Mouse (Mus musculus): ENCODE measurements around the gene Ins2. TPM values are rescaled to one million over a fixed set of nuclear protein-coding genes. Genes with fewer than 3 reads are reported as not detected.

Ins2 gene
- polyA plus RNA-seq, 1 experiment from 2014 or later: not detected

- Histone ChIP-seq H3K4me2 (replicated peaks) (no peak overlapping the region), H3K4me3 (no peak overlapping the region), H3K9me3 (peaks cover 6% of the 10 kb centered on the region), H3K9ac (no peak overlapping the region), H3K36me3 (no peaks in the 10 kb centered on the region), H3K4me1 (no peaks in the 10 kb centered on the region), H3K27me3 (no peaks in the 10 kb centered on the region), H3K27ac (no peak overlapping the region)
- no peak for ATAC-seq (ENCODE audit: insufficient number of reproducible peaks, insufficient read depth, low FRiP score, low TSS enrichment)
- 10% methylated on average over 3 of the region's 3 CpGs for WGBS
Measured at GRCm38 (mm10) chr7:142675644-142676043, 67.5 kb downstream of the Ins2 start.

GRCm38 (mm10) chr7:142675141-142675540 lies 68.0 kb downstream of the Ins2 start:
- Histone ChIP-seq H3K27me3 (no peaks in the 10 kb centered on the region), H3K4me2 (replicated peaks) (no peak overlapping the region), H3K4me3 (no peak overlapping the region), H3K9ac (no peak overlapping the region), H3K4me1 (no peaks in the 10 kb centered on the region), H3K9me3 (peaks cover 10% of the 10 kb centered on the region), H3K36me3 (no peaks in the 10 kb centered on the region), H3K27ac (no peak overlapping the region)
- no peak for ATAC-seq (ENCODE audit: insufficient number of reproducible peaks, insufficient read depth, low FRiP score, low TSS enrichment)
- 65% methylated on average over 6 of the region's 6 CpGs for WGBS

- WGBS: 7% methylated on average over 4 of the region's 4 CpGs
- H3K27ac ChIP-seq: no peak overlapping the region
- peaks cover 4% of the 10 kb centered on the region for H3K27me3 ChIP-seq
- ATAC-seq (ENCODE audit: insufficient number of reproducible peaks, insufficient read depth, low FRiP score, low TSS enrichment): no peak
- H3K9me3 ChIP-seq: peaks cover 28% of the 10 kb centered on the region
- H3K9ac ChIP-seq: no peak overlapping the region
- no peak overlapping the region for H3K4me2 ChIP-seq (replicated peaks)
- no peak overlapping the region for H3K4me3 ChIP-seq
- H3K36me3 ChIP-seq: peaks cover 21% of the 10 kb centered on the region
- no peaks in the 10 kb centered on the region for H3K4me1 ChIP-seq
Measured at GRCm38 (mm10) chr7:142672120-142672519, 71.1 kb downstream of the Ins2 start.

- Histone ChIP-seq H3K4me2 (replicated peaks) (no peak overlapping the region), H3K9ac (no peak overlapping the region), H3K4me3 (no peak overlapping the region), H3K36me3 (peaks cover 29% of the 10 kb centered on the region), H3K27ac (no peak overlapping the region), H3K9me3 (peaks cover 28% of the 10 kb centered on the region), H3K4me1 (no peaks in the 10 kb centered on the region), H3K27me3 (peaks cover 15% of the 10 kb centered on the region)
- 96% methylated on average over 1 of the region's 1 CpGs for WGBS
- no peak for ATAC-seq (ENCODE audit: insufficient number of reproducible peaks, insufficient read depth, low FRiP score, low TSS enrichment)
Measured at GRCm38 (mm10) chr7:142671067-142671466, 72.1 kb downstream of the Ins2 start.

- no peak for ATAC-seq (ENCODE audit: insufficient number of reproducible peaks, insufficient read depth, low FRiP score, low TSS enrichment)
- no peaks in the 10 kb centered on the region for H3K4me1 ChIP-seq
- no peak within 1 kb of the TSS for H3K9ac ChIP-seq
- H3K36me3 ChIP-seq: peaks cover 29% of the 10 kb centered on the region
- no peak within 1 kb of the TSS for H3K4me3 ChIP-seq
- H3K27ac ChIP-seq: no peak within 1 kb of the TSS
- peaks cover 26% of the 10 kb centered on the region for H3K27me3 ChIP-seq
- WGBS: 84% methylated on average over 23 of the region's 23 CpGs
- H3K9me3 ChIP-seq: peaks cover 28% of the 10 kb centered on the region
- no peak within 1 kb of the TSS for H3K4me2 ChIP-seq (replicated peaks)
Measured at GRCm38 (mm10) chr7:142669751-142670625, 73.2 kb downstream of the Ins2 start, which contains the start of gene Gm49394. Gene Gm49394 (minus strand): TSS chr7:142669942.

GRCm38 (mm10) chr7:142668328-142668727 lies 74.9 kb downstream of the Ins2 start:
- no peak overlapping the region for H3K9ac ChIP-seq
- H3K4me2 ChIP-seq (replicated peaks): no peak overlapping the region
- H3K27me3 ChIP-seq: peaks cover 42% of the 10 kb centered on the region
- no peak overlapping the region for H3K27ac ChIP-seq
- no peak overlapping the region for H3K4me3 ChIP-seq
- ATAC-seq (ENCODE audit: insufficient number of reproducible peaks, insufficient read depth, low FRiP score, low TSS enrichment): no peak
- H3K9me3 ChIP-seq: peaks cover 28% of the 10 kb centered on the region
- H3K4me1 ChIP-seq: peaks cover 9% of the 10 kb centered on the region; the same call in 1 of the 2 replicates
- H3K36me3 ChIP-seq: peaks cover 29% of the 10 kb centered on the region
- WGBS: 100% methylated on average over 1 of the region's 1 CpGs

GRCm38 (mm10) chr7:142667521-142667920 lies 75.7 kb downstream of the Ins2 start:
- H3K36me3 ChIP-seq: peaks cover 29% of the 10 kb centered on the region
- no peak overlapping the region for H3K9ac ChIP-seq
- no peak overlapping the region for H3K4me3 ChIP-seq
- peaks cover 28% of the 10 kb centered on the region for H3K9me3 ChIP-seq
- H3K4me2 ChIP-seq (replicated peaks): no peak overlapping the region
- peaks cover 9% of the 10 kb centered on the region; the same call in 1 of the 2 replicates for H3K4me1 ChIP-seq
- peaks cover 43% of the 10 kb centered on the region for H3K27me3 ChIP-seq
- WGBS: 94% methylated on average over 18 of the region's 18 CpGs
- ATAC-seq (ENCODE audit: insufficient number of reproducible peaks, insufficient read depth, low FRiP score, low TSS enrichment): no peak
- H3K27ac ChIP-seq: 0 out of 2 replicates have a peak overlapping the region, but pooled peaks have one; percentile 23

DNA sequence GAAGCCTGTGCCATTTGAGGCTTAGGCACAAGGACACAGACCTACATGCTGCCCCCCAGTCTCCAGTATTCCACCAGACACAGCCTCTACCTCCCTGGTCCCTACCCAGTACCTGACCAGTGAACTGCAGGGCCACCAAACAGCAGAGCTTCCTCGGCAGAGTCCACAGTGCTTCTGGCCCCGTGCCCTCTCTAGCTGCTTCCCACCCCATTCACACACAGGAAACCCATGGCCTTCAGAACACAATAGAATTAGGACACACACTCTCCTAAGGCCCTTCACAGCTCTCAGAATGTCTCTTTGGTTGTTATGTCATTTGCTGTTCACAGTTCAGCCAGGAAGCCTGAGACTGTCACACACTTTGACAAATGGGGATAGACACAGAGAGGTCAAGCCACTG lies 76.5 kb downstream of the Ins2 start, which contains the start of gene Igf2:
TSS of gene Igf2 (minus strand) at position 158 of the 400 bp plus-strand sequence.
- peaks cover 47% of the 10 kb centered on the region for H3K27me3 ChIP-seq
- H3K9me3 ChIP-seq: peaks cover 28% of the 10 kb centered on the region
- H3K27ac ChIP-seq: 0 out of 2 replicates have a peak within 1 kb of the TSS, but pooled peaks have one; percentile 23
- no peak within 1 kb of the TSS for H3K4me2 ChIP-seq (replicated peaks)
- H3K9ac ChIP-seq: no peak within 1 kb of the TSS
- WGBS: 80% methylated on average over 2 of the region's 2 CpGs
- H3K4me1 ChIP-seq: peaks cover 9% of the 10 kb centered on the region; the same call in 1 of the 2 replicates
- no peak within 1 kb of the TSS for H3K4me3 ChIP-seq
- no peak for ATAC-seq (ENCODE audit: insufficient number of reproducible peaks, insufficient read depth, low FRiP score, low TSS enrichment)
- peaks cover 29% of the 10 kb centered on the region for H3K36me3 ChIP-seq

- Histone ChIP-seq H3K9ac (no peak overlapping the region), H3K27me3 (peaks cover 48% of the 10 kb centered on the region), H3K4me2 (replicated peaks) (no peak overlapping the region), H3K9me3 (peaks cover 25% of the 10 kb centered on the region), H3K4me1 (peaks cover 9% of the 10 kb centered on the region; the same call in 1 of the 2 replicates), H3K36me3 (peaks cover 29% of the 10 kb centered on the region), H3K4me3 (no peak overlapping the region), H3K27ac (0 out of 2 replicates have a peak overlapping the region, but pooled peaks have one; percentile 23)
- no peak for ATAC-seq (ENCODE audit: insufficient number of reproducible peaks, insufficient read depth, low FRiP score, low TSS enrichment)
- 79% methylated on average over 4 of the region's 4 CpGs for WGBS
Measured at GRCm38 (mm10) chr7:142666109-142666508, 77.1 kb downstream of the Ins2 start.

DNA sequence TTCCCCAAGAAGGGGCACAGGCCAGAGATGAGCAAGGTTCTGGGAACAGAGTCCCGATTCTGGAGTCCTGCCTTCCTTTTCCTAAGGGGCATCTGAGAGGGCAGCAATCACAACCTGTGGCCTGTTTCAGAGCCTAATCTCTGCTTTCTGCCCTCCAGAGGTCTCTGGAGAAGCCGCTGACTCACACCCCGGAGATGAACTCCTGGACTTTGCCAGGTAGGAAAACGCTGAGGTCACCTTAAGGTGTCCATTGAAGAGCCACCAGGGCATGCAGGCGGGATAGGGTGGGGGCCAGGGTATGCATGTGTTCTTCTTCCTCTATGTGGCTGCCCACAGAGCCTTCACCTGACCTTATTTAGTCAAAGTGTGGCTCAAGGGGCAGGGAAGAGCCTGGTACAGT lies 77.8 kb downstream of the Ins2 start:
- H3K36me3 ChIP-seq: peaks cover 29% of the 10 kb centered on the region
- H3K4me1 ChIP-seq: peaks cover 9% of the 10 kb centered on the region; the same call in 1 of the 2 replicates
- no peak overlapping the region for H3K27ac ChIP-seq
- 43% methylated on average over 5 of the region's 5 CpGs for WGBS
- ATAC-seq (ENCODE audit: insufficient number of reproducible peaks, insufficient read depth, low FRiP score, low TSS enrichment): no peak
- H3K9me3 ChIP-seq: peaks cover 20% of the 10 kb centered on the region
- H3K4me2 ChIP-seq (replicated peaks): no peak overlapping the region
- H3K4me3 ChIP-seq: no peak overlapping the region
- peaks cover 55% of the 10 kb centered on the region for H3K27me3 ChIP-seq
- no peak overlapping the region for H3K9ac ChIP-seq

DNA sequence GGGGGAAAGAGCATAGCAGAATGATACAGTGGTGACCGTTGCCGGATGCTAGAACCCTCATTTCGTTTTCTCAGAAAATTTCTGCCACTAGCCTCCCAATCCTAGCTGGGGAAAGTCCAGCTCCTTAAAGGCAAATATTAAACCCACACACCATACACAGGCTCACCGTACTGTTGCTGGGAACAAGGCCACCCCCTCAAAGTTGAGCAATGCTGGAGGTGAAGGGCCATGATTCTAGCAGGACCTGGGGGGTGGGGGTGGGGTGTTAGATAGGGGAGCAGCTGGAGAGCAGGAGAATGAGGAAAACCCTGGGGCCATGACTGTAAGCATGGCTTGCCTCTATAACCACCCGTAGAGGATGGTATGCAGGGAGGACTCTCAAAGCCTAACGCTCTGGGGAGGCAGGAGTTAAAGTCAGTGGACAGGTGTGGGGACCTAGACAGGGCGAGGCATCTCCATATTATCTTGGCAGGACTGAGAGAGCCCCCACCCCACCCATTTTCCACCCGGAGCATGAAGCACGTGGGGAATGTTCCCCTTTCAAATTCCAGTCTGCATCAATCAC lies 78.6 kb downstream of the Ins2 start:
- peak overlapping the region; percentile 80; the same call in 1 of the 2 replicates for H3K27ac ChIP-seq
- peak overlapping the region; percentile 63 for H3K9ac ChIP-seq
- WGBS: 2% methylated on average over 9 of the region's 9 CpGs
- H3K4me3 ChIP-seq: peak overlapping the region; percentile 36
- peaks cover 63% of the 10 kb centered on the region for H3K27me3 ChIP-seq
- peaks cover 23% of the 10 kb centered on the region for H3K36me3 ChIP-seq
- H3K4me1 ChIP-seq: peaks cover 10% of the 10 kb centered on the region; the same call in 1 of the 2 replicates
- no peak for ATAC-seq (ENCODE audit: insufficient number of reproducible peaks, insufficient read depth, low FRiP score, low TSS enrichment)
- H3K4me2 ChIP-seq (replicated peaks): peak overlapping the region; percentile 56
- H3K9me3 ChIP-seq: peaks cover 12% of the 10 kb centered on the region

Data from embryonic facial prominence, embryonic 12.5 days (tissue).